Mouse (Mus musculus) lung, embryonic 15.5 days (tissue): ENCODE measurements around the gene Rbm5. TPM values are rescaled to one million over a fixed set of nuclear protein-coding genes. Genes with fewer than 3 reads are reported as not detected.
A peak's percentile ranks its signal among the peaks of the same experiment; 100 is the strongest.

Experiments used
- ATAC-seq: fragments of 200-750 bp; cut with Nextera tagmentation; 2 replicates; pipeline ENCODE4 v1.8.0; 2017; ENCODE audit warnings: moderate number of reproducible peaks, borderline replicate concordance; ENCODE audit not compliant: low FRiP score, low TSS enrichment; ENCODE audit errors: extremely low read depth
- H3K27ac ChIP-seq: fragments of 300-500 bp; sonication (generic); 2 replicates; pipeline ENCODE4 v1.5.1; 2015; ENCODE audit warnings: moderate library complexity, mild to moderate bottlenecking, inconsistent platforms
- H3K27me3 ChIP-seq: fragments of 300-500 bp; sonication (generic); 2 replicates; pipeline ENCODE4 v1.6.1; 2015; ENCODE audit warnings: inconsistent platforms
- H3K36me3 ChIP-seq: fragments of 300-500 bp; sonication (generic); 2 replicates; pipeline ENCODE4 v1.6.1; 2015; ENCODE audit warnings: inconsistent platforms
- H3K4me1 ChIP-seq: fragments of 300-500 bp; sonication (generic); 2 replicates; pipeline ENCODE4 v1.6.1; 2015; ENCODE audit warnings: inconsistent platforms
- H3K4me2 ChIP-seq: fragments of 300-500 bp; sonication (generic); 2 replicates; pipeline ENCODE4 v1.6.1; 2015; ENCODE audit warnings: inconsistent platforms, mild to moderate bottlenecking, moderate library complexity
- H3K4me3 ChIP-seq: fragments of 300-500 bp; sonication (generic); 2 replicates; pipeline ENCODE4 v1.5.1; 2015; ENCODE audit warnings: mild to moderate bottlenecking, inconsistent platforms
- H3K9ac ChIP-seq: fragments of 300-500 bp; sonication (generic); 2 replicates; pipeline ENCODE4 v1.6.1; 2015; ENCODE audit warnings: inconsistent platforms
- H3K9me3 ChIP-seq: fragments of 300-500 bp; sonication (generic); 2 replicates; pipeline ENCODE4 v1.6.1; 2016; ENCODE audit warnings: inconsistent platforms
- WGBS: fragments of 180-500 bp; shearing (Covaris S2); methylation state at CpG from one replicate; pipeline ENCODE4 v1.1.7; 2015; 5-methylcytosine and 5-hydroxymethylcytosine counted together
- polyA plus RNA-seq: library from polyadenylated mRNA; unstranded; fragments of >200 nt; fragmentation: Nextera tagmentation; extraction: Ambion mirVana; gene quantifications from 2 replicates; pipeline ENCODE4 v1.2.1, GENCODE M21; 2015

Rbm5 gene
- polyA plus RNA-seq, 1 experiment from 2014 or later = 202 TPM

GRCm38 (mm10) chr9:107750378-107750777 is 20.4 kb downstream of the Rbm5 start:
- no peak overlapping the region for H3K27ac ChIP-seq

DNA sequence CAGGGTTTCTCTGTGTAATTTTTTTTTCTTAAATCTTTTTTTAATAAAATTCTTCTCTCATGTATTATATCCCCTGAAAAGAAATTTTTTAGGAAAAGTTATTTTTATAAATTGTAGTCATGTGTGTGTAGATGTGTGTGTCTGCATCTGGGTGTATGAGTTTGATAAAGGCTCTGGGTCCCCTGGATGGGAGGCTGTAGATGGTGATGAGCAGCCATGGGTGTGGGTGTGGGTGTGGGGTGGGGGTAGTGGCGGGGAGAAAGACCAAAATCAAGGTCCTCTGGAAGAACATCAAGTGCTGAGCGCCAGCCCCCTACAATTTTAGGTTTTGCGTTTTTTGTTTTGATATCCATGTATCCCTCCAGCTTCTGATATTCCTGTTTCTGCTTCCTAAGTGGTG is 22.7 kb downstream of the Rbm5 start:
- H3K4me1 ChIP-seq = no peaks in the 10 kb centered on the region
- H3K27me3 ChIP-seq = no peaks in the 10 kb centered on the region
- H3K4me3 ChIP-seq = no peak overlapping the region
- H3K36me3 ChIP-seq = peaks cover 96% of the 10 kb centered on the region
- H3K9me3 ChIP-seq = no peaks in the 10 kb centered on the region
- no peak overlapping the region for H3K4me2 ChIP-seq
- WGBS = 95% methylated on average over 3 of the region's 3 CpGs
- no peak for ATAC-seq
- H3K27ac ChIP-seq = no peak overlapping the region
- no peak overlapping the region for H3K9ac ChIP-seq

More at GRCm38 (mm10) chr9:107750378-107750777, 20.4 kb downstream of the Rbm5 start:
- Histone ChIP-seq H3K4me3 (no peak overlapping the region), H3K9me3 (no peaks in the 10 kb centered on the region), H3K9ac (no peak overlapping the region), H3K27me3 (no peaks in the 10 kb centered on the region), H3K36me3 (peaks cover 94% of the 10 kb centered on the region), H3K4me1 (no peaks in the 10 kb centered on the region), H3K4me2 (no peak overlapping the region)
- no peak for ATAC-seq
- 87% methylated on average over 5 of the region's 5 CpGs for WGBS

- H3K27ac ChIP-seq = no peak overlapping the region
- H3K4me1 ChIP-seq = no peaks in the 10 kb centered on the region
- WGBS = 74% methylated on average over 1 of the region's 1 CpGs
- ATAC-seq = no peak
- no peaks in the 10 kb centered on the region for H3K9me3 ChIP-seq
- no peaks in the 10 kb centered on the region for H3K27me3 ChIP-seq
- no peak overlapping the region for H3K9ac ChIP-seq
- peaks cover 97% of the 10 kb centered on the region for H3K36me3 ChIP-seq
- no peak overlapping the region for H3K4me3 ChIP-seq
- H3K4me2 ChIP-seq = no peak overlapping the region
These were observed 23.5 kb downstream of the Rbm5 start for GRCm38 (mm10) chr9:107747310-107747709.

DNA sequence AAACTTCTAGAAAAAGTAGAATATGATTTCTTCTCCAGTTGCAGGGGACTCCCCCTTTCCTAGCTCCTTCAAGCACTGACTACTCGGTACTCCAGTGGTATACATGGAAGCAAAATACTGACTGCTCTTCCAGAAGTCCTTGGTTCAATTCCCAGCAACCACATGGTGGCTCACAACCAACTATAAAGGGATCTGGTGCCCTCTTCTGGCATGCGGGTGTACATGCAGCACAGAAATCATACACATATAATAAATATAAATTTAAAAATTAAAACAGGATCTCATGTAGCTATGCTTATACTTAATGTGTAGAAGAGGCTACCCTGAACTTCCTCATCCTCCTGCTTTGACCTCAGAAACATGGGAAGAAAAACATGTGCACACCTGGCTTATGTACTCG is 24.1 kb downstream of the Rbm5 start:
- Histone ChIP-seq H3K4me3 (no peak overlapping the region), H3K4me2 (no peak overlapping the region), H3K27me3 (no peaks in the 10 kb centered on the region), H3K9me3 (no peaks in the 10 kb centered on the region), H3K9ac (no peak overlapping the region), H3K27ac (no peak overlapping the region), H3K36me3 (peaks cover 97% of the 10 kb centered on the region), H3K4me1 (no peaks in the 10 kb centered on the region)
- WGBS = 91% methylated on average over 3 of the region's 3 CpGs
- no peak for ATAC-seq

DNA sequence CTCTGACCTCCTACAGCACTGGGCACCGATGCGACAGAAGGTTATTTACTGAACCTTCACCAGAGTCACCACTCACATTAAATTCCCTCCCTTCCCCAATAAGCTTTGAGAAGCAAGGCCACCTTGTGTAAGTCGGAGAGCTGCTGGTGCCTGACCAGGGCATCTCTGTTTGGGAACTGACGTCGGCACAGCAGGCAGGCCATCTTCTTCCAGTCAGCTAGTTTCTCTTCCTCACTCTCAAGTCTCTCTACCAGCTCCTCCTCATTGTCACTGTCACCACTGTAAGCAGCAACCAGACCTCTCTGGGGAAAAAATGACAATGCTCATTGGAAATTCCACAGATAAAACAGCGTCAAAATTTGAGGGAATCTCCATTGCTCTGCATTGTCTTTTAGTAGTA is 26.7 kb downstream of the Rbm5 start:
- WGBS = 89% methylated on average over 6 of the region's 6 CpGs
- Histone ChIP-seq H3K4me1 (no peaks in the 10 kb centered on the region), H3K4me2 (no peak overlapping the region), H3K27ac (no peak overlapping the region), H3K9me3 (no peaks in the 10 kb centered on the region), H3K36me3 (peaks cover 97% of the 10 kb centered on the region), H3K27me3 (no peaks in the 10 kb centered on the region), H3K9ac (no peak overlapping the region), H3K4me3 (no peak overlapping the region)
- ATAC-seq = no peak

- no peaks in the 10 kb centered on the region for H3K9me3 ChIP-seq
- H3K27ac ChIP-seq = no peak overlapping the region
- WGBS = 40% methylated on average over 4 of the region's 4 CpGs
- H3K4me2 ChIP-seq = no peak overlapping the region
- H3K36me3 ChIP-seq = peaks cover 57% of the 10 kb centered on the region
- no peak overlapping the region for H3K4me3 ChIP-seq
- H3K9ac ChIP-seq = no peak overlapping the region
- peaks cover 12% of the 10 kb centered on the region; the same call in 1 of the 2 replicates for H3K27me3 ChIP-seq
- peaks cover 28% of the 10 kb centered on the region for H3K4me1 ChIP-seq
- ATAC-seq = no peak
These were observed 32.0 kb downstream of the Rbm5 start for GRCm38 (mm10) chr9:107738841-107739202.

DNA sequence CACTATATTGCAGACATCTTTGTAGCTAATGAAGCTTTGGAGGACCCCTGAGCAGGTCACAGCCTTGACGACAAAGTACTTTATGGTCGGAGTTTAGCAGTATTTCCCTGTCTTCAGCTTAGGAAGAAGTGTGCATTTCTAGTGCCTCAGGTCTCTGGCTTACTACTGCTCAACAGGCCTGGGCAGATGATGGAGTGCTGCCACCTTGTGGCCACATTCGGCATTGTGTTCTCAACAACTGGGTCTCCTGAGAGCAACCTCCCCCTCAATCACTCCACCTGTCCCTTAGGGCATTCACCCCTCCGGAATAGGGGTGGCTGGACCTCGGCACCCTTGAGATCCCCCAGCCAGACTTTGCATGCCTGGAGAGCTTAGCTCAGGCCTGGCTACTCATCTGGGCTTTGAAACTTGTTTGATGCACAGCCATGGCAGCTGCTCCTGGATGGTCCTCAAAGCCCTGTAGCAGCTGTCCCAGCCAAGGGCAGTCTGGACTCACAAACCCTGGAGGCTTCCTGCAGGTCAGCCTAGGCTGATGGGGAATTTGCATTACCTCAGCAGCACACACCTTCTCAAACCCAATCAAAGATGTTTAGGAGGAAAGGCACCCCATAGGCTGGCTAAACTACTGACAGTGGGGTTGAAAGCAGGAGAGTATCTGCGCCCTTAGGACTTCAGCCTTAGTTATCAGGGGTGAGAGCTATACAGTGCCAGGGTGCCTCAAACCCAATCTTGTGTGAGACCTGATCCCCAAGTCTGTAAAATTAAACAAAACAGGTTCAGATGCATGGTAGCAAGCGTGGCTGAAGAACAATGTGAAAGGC is 32.6 kb downstream of the Rbm5 start:
- peaks cover 28% of the 10 kb centered on the region for H3K4me1 ChIP-seq
- H3K4me2 ChIP-seq = no peak overlapping the region
- 20% methylated on average over 7 of the region's 7 CpGs for WGBS
- peaks cover 12% of the 10 kb centered on the region; the same call in 1 of the 2 replicates for H3K27me3 ChIP-seq
- H3K9me3 ChIP-seq = no peaks in the 10 kb centered on the region
- peak; percentile 44 for ATAC-seq
- H3K9ac ChIP-seq = no peak overlapping the region
- no peak overlapping the region for H3K27ac ChIP-seq
- peaks cover 51% of the 10 kb centered on the region for H3K36me3 ChIP-seq
- H3K4me3 ChIP-seq = no peak overlapping the region

- no peak overlapping the region for H3K4me3 ChIP-seq
- peaks cover 30% of the 10 kb centered on the region for H3K36me3 ChIP-seq
- no peak for ATAC-seq
- H3K27me3 ChIP-seq = peaks cover 12% of the 10 kb centered on the region; the same call in 1 of the 2 replicates
- H3K9me3 ChIP-seq = no peaks in the 10 kb centered on the region
- 1% methylated on average over 7 of the region's 7 CpGs for WGBS
- H3K4me1 ChIP-seq = peaks cover 28% of the 10 kb centered on the region
- H3K9ac ChIP-seq = no peak overlapping the region
- no peak overlapping the region for H3K27ac ChIP-seq
- H3K4me2 ChIP-seq = peak overlapping the region; percentile 44
These were observed 34.7 kb downstream of the Rbm5 start for GRCm38 (mm10) chr9:107736185-107736485.

DNA sequence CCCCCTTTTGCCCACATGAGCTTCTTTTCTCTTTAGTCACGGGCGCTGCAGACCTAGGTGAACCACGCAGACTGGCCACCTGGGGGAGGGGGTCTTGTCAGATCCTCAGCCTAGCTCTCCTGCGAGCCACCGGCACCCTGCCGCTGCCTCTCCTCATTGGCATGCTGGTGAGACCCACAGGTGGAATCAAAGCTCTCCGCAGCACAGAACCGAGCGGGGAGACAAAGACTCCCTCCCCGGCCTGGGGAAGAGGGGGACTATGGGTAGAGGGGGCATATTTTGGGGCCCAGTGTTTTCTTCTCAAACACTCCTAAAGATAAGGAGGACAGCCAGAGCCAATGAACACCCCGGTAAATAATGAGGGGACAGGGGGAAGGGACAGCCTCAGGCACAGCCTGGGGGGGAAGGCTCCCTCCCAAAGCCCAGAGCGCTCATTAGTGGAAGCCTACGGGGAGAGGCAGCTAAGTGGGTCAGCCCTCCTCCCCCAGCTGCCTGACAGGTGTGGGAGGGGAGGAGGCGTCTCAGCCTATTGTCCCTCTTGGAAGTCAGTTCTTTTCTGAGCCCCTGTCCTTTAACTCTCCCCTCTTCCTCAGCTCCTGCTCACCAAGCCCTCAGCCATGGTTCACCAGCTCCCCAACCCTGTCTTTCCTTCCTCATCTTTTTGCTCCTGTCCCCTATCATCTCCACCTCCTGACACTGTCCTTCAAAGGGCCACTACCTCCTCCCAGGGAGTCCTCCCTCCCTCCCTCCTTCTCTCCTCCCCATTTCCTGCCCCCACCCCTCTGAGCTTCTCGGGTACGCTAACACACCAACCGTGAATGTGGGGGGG is 35.2 kb downstream of the Rbm5 start:
- peaks cover 12% of the 10 kb centered on the region; the same call in 1 of the 2 replicates for H3K27me3 ChIP-seq
- peak overlapping the region; percentile 44 for H3K4me2 ChIP-seq
- no peak overlapping the region for H3K27ac ChIP-seq
- no peaks in the 10 kb centered on the region for H3K9me3 ChIP-seq
- H3K9ac ChIP-seq = 0 out of 2 replicates have a peak overlapping the region, but pooled peaks have one; percentile 14
- H3K36me3 ChIP-seq = peaks cover 25% of the 10 kb centered on the region
- no peak; the same call in 1 of the 2 replicates for ATAC-seq
- 10% methylated on average over 17 of the region's 17 CpGs for WGBS
- H3K4me1 ChIP-seq = peaks cover 28% of the 10 kb centered on the region
- no peak overlapping the region for H3K4me3 ChIP-seq

- H3K4me3 ChIP-seq = no peak overlapping the region
- WGBS = 14% methylated on average over 7 of the region's 7 CpGs
- H3K36me3 ChIP-seq = peaks cover 15% of the 10 kb centered on the region
- H3K4me2 ChIP-seq = no peak overlapping the region
- H3K9ac ChIP-seq = no peak overlapping the region
- H3K27ac ChIP-seq = peak overlapping the region; percentile 41; the same call in 1 of the 2 replicates
- peaks cover 12% of the 10 kb centered on the region; the same call in 1 of the 2 replicates for H3K27me3 ChIP-seq
- no peak for ATAC-seq
- H3K4me1 ChIP-seq = peaks cover 28% of the 10 kb centered on the region
- H3K9me3 ChIP-seq = no peaks in the 10 kb centered on the region
These were observed 36.2 kb downstream of the Rbm5 start for GRCm38 (mm10) chr9:107734567-107734971.

GRCm38 (mm10) chr9:107729709-107730108 is 41.1 kb downstream of the Rbm5 start:
- Histone ChIP-seq H3K27me3 (no peaks in the 10 kb centered on the region), H3K9ac (no peak overlapping the region), H3K9me3 (no peaks in the 10 kb centered on the region), H3K27ac (no peak overlapping the region), H3K4me3 (no peak overlapping the region), H3K4me2 (no peak overlapping the region), H3K4me1 (peaks cover 29% of the 10 kb centered on the region), H3K36me3 (no peaks in the 10 kb centered on the region)
- no peak for ATAC-seq
- 43% methylated on average over 3 of the region's 3 CpGs for WGBS
